Mouse (Mus musculus) neural tube, embryonic 12.5 days (tissue): ENCODE measurements at regions not wholly inside any gene's neighbourhood (a gene's known extent, or its start where the extent isn't known, plus 50 kb on each side); places are given as distances from the start of the nearest gene placed in this dataset.

Source experiments
- ATAC-seq: fragments of 200-750 bp; cut with Nextera tagmentation; 2 replicates; pipeline ENCODE4 v1.8.0; 2017; ENCODE audit warnings: low read depth, mild to moderate bottlenecking, moderate TSS enrichment, moderate library complexity; ENCODE audit not compliant: low FRiP score
- H3K27ac ChIP-seq: fragments of 300-500 bp; sonication (generic); 2 replicates; pipeline ENCODE4 v1.5.1; 2016
- H3K27me3 ChIP-seq: fragments of 300-500 bp; sonication (generic); replicated peaks from 2 replicates; pipeline ENCODE4 v1.6.1; 2016; ENCODE audit warnings: mild to moderate bottlenecking
- H3K36me3 ChIP-seq: fragments of 300-500 bp; sonication (generic); 2 replicates; pipeline ENCODE4 v1.6.1; 2016; ENCODE audit warnings: mild to moderate bottlenecking
- H3K4me1 ChIP-seq: fragments of 300-500 bp; sonication (generic); 2 replicates; pipeline ENCODE4 v1.6.1; 2016
- H3K4me2 ChIP-seq: fragments of 300-500 bp; sonication (generic); replicated peaks from 2 replicates; pipeline ENCODE4 v1.6.1; 2016; ENCODE audit warnings: mild to moderate bottlenecking
- H3K4me3 ChIP-seq: fragments of 300-500 bp; sonication (generic); 2 replicates; pipeline ENCODE4 v1.5.1; 2016
- H3K9ac ChIP-seq: fragments of 300-500 bp; sonication (generic); 2 replicates; pipeline ENCODE4 v1.6.1; 2016; ENCODE audit warnings: mild to moderate bottlenecking
- H3K9me3 ChIP-seq: fragments of 300-500 bp; sonication (generic); 2 replicates; pipeline ENCODE4 v1.6.1; 2016; ENCODE audit warnings: mild to moderate bottlenecking
- WGBS: fragments of 180-500 bp; shearing (Covaris S2); methylation state at CpG from one replicate; pipeline ENCODE4 v1.1.7; 2016; 5-methylcytosine and 5-hydroxymethylcytosine counted together

- ATAC-seq: peak; percentile 75
- Histone ChIP-seq H3K4me1 (no peaks in the 10 kb centered on the region), H3K4me2 (no peak overlapping the region; the same call in 1 of the 2 replicates), H3K9me3 (no peaks in the 10 kb centered on the region), H3K9ac (no peak overlapping the region), H3K27ac (no peak overlapping the region), H3K27me3 (no peaks in the 10 kb centered on the region), H3K36me3 (no peaks in the 10 kb centered on the region), H3K4me3 (no peak overlapping the region)
- WGBS: 55% methylated on average over 15 of the region's 15 CpGs
These were observed 105.7 kb downstream of the Insig2 start for GRCm38 (mm10) chr1:121226466-121227232.

GRCm38 (mm10) chr1:121227233-121227594 lies 105.2 kb downstream of the Insig2 start:
- no peaks in the 10 kb centered on the region for H3K9me3 ChIP-seq
- no peak overlapping the region for H3K27ac ChIP-seq
- no peak overlapping the region for H3K9ac ChIP-seq
- no peak overlapping the region for H3K4me3 ChIP-seq
- no peaks in the 10 kb centered on the region for H3K36me3 ChIP-seq
- peak; percentile 46 for ATAC-seq
- H3K27me3 ChIP-seq: no peaks in the 10 kb centered on the region
- H3K4me1 ChIP-seq: no peaks in the 10 kb centered on the region
- WGBS: 71% methylated on average over 6 of the region's 6 CpGs
- no peak overlapping the region for H3K4me2 ChIP-seq

- Histone ChIP-seq H3K9ac (no peak overlapping the region), H3K9me3 (no peaks in the 10 kb centered on the region), H3K27ac (no peak overlapping the region), H3K4me2 (no peak overlapping the region), H3K4me1 (no peaks in the 10 kb centered on the region), H3K36me3 (no peaks in the 10 kb centered on the region), H3K27me3 (no peaks in the 10 kb centered on the region), H3K4me3 (no peak overlapping the region)
- WGBS: 73% methylated on average over 6 of the region's 6 CpGs
- ATAC-seq: no peak
These were observed 88.8 kb downstream of the Insig2 start for GRCm38 (mm10) chr1:121243576-121243975.

GRCm38 (mm10) chr1:121247556-121247955 lies 84.8 kb downstream of the Insig2 start:
- no peaks in the 10 kb centered on the region for H3K4me1 ChIP-seq
- no peaks in the 10 kb centered on the region for H3K36me3 ChIP-seq
- H3K27me3 ChIP-seq: no peaks in the 10 kb centered on the region
- H3K9me3 ChIP-seq: no peaks in the 10 kb centered on the region
- 71% methylated on average over 2 of the region's 2 CpGs for WGBS
- no peak overlapping the region for H3K4me2 ChIP-seq
- no peak overlapping the region for H3K27ac ChIP-seq
- no peak overlapping the region for H3K4me3 ChIP-seq
- H3K9ac ChIP-seq: no peak overlapping the region
- ATAC-seq: no peak

- WGBS: 56% methylated on average over 1 of the region's 1 CpGs
- no peak for ATAC-seq
- no peak overlapping the region for H3K4me3 ChIP-seq
- H3K36me3 ChIP-seq: no peaks in the 10 kb centered on the region
- H3K9me3 ChIP-seq: no peaks in the 10 kb centered on the region
- no peak overlapping the region for H3K4me2 ChIP-seq
- H3K4me1 ChIP-seq: no peaks in the 10 kb centered on the region
- H3K27me3 ChIP-seq: no peaks in the 10 kb centered on the region
- H3K27ac ChIP-seq: no peak overlapping the region
- H3K9ac ChIP-seq: no peak overlapping the region
These were observed 83.3 kb downstream of the Insig2 start for GRCm38 (mm10) chr1:121249081-121249480.

GRCm38 (mm10) chr1:121250686-121251085 lies 81.7 kb downstream of the Insig2 start:
- ATAC-seq: no peak
- Histone ChIP-seq H3K4me1 (no peaks in the 10 kb centered on the region), H3K9me3 (no peaks in the 10 kb centered on the region), H3K27ac (no peak overlapping the region), H3K4me3 (no peak overlapping the region), H3K36me3 (no peaks in the 10 kb centered on the region), H3K27me3 (no peaks in the 10 kb centered on the region), H3K9ac (no peak overlapping the region), H3K4me2 (no peak overlapping the region)
- WGBS: 77% methylated on average over 4 of the region's 4 CpGs

- H3K27ac ChIP-seq: no peak overlapping the region
- H3K4me2 ChIP-seq: no peak overlapping the region
- no peaks in the 10 kb centered on the region for H3K4me1 ChIP-seq
- no peak overlapping the region for H3K9ac ChIP-seq
- H3K27me3 ChIP-seq: no peaks in the 10 kb centered on the region
- ATAC-seq: no peak
- no peaks in the 10 kb centered on the region for H3K9me3 ChIP-seq
- no peaks in the 10 kb centered on the region for H3K36me3 ChIP-seq
- no peak overlapping the region for H3K4me3 ChIP-seq
- 89% methylated on average over 7 of the region's 7 CpGs for WGBS
These were observed 80.3 kb downstream of the Insig2 start for GRCm38 (mm10) chr1:121252056-121252455.

GRCm38 (mm10) chr1:121254196-121254595 lies 78.2 kb downstream of the Insig2 start:
- H3K36me3 ChIP-seq: no peaks in the 10 kb centered on the region
- no peaks in the 10 kb centered on the region for H3K27me3 ChIP-seq
- no peak for ATAC-seq
- no peak overlapping the region for H3K4me2 ChIP-seq
- H3K9ac ChIP-seq: no peak overlapping the region
- H3K4me1 ChIP-seq: no peaks in the 10 kb centered on the region
- H3K27ac ChIP-seq: no peak overlapping the region
- H3K4me3 ChIP-seq: no peak overlapping the region
- 84% methylated on average over 9 of the region's 9 CpGs for WGBS
- H3K9me3 ChIP-seq: no peaks in the 10 kb centered on the region
